Mouse (Mus musculus) heart, embryonic 14.5 days (tissue): ENCODE results near the gene Bbs5. TPM values are rescaled to one million over a fixed set of nuclear protein-coding genes. Genes with fewer than 3 reads are reported as not detected.

Experiments used
- ATAC-seq: fragments of 200-750 bp; cut with Nextera tagmentation; 2 replicates; pipeline ENCODE4 v1.8.0; 2017; ENCODE audit warnings: low read depth, moderate TSS enrichment; ENCODE audit not compliant: insufficient number of reproducible peaks, insufficient read depth, low FRiP score
- H3K27ac ChIP-seq, 2 experiments: fragments of 200-500 bp in 1 of 2; fragments of 300-500 bp in 1 of 2; sonication (generic) in 1 of 2; replicated peaks in 1 of 2; 2 replicates each; pipeline ENCODE4 v1.5.1; 2012 to 2014; ENCODE audit warnings: low read depth in 2 of 2, low read length in 2 of 2, control low read depth in 1 of 2, mild to moderate bottlenecking in 1 of 2, mixed read lengths in 1 of 2; ENCODE audit not compliant: control insufficient read depth in 1 of 2, insufficient read depth in 1 of 2
- H3K27me3 ChIP-seq: fragments of 300-500 bp; sonication (generic); 2 replicates; pipeline ENCODE4 v1.6.1; 2014; ENCODE audit warnings: mild to moderate bottlenecking, low read length, control low read depth; ENCODE audit not compliant: control insufficient read depth, insufficient read depth
- H3K36me3 ChIP-seq: fragments of 300-500 bp; sonication (generic); 2 replicates; pipeline ENCODE4 v1.6.1; 2014; ENCODE audit warnings: mild to moderate bottlenecking, control low read depth, low read length, mixed read lengths; ENCODE audit not compliant: control insufficient read depth, insufficient read depth
- H3K4me1 ChIP-seq, 2 experiments: fragments of 200-500 bp in 1 of 2; fragments of 300-500 bp in 1 of 2; sonication (generic) in 1 of 2; 2 replicates each; pipeline ENCODE4 v1.6.1; 2012 to 2014; ENCODE audit warnings: low read length in 2 of 2, control low read depth in 1 of 2, mixed read lengths in 1 of 2; ENCODE audit not compliant: control insufficient read depth in 2 of 2, insufficient read depth in 2 of 2
- H3K4me2 ChIP-seq: fragments of 300-500 bp; sonication (generic); 2 replicates; pipeline ENCODE4 v1.6.1; 2014; ENCODE audit warnings: mild to moderate bottlenecking, low read length
- H3K4me3 ChIP-seq, 2 experiments: fragments of 200-500 bp in 1 of 2; fragments of 300-500 bp in 1 of 2; sonication (generic) in 1 of 2; 2 replicates each; pipeline ENCODE4 v1.5.1; 2012 to 2014; ENCODE audit warnings: low read length in 2 of 2, mild to moderate bottlenecking in 2 of 2, control low read depth in 1 of 2, low read depth in 1 of 2, moderate library complexity in 1 of 2; ENCODE audit not compliant: control insufficient read depth in 1 of 2, insufficient read depth in 1 of 2
- H3K9ac ChIP-seq: fragments of 300-500 bp; sonication (generic); 2 replicates; pipeline ENCODE4 v1.6.1; 2014; ENCODE audit warnings: mild to moderate bottlenecking, low read length
- H3K9me3 ChIP-seq: fragments of 300-500 bp; sonication (generic); 2 replicates; pipeline ENCODE4 v1.6.1; 2016; ENCODE audit warnings: low read length, control low read depth; ENCODE audit not compliant: control insufficient read depth
- WGBS: fragments of 180-500 bp; shearing (Covaris S2); extraction: QIAGEN DNeasy Blood & Tissue Kit; methylation state at CpG from one replicate; pipeline ENCODE4 v1.1.7; 2014; 5-methylcytosine and 5-hydroxymethylcytosine counted together
- polyA plus RNA-seq: library from polyadenylated mRNA; unstranded; fragments of >200 nt; fragmentation: Nextera tagmentation; extraction: Ambion mirVana; gene quantifications from 2 replicates; pipeline ENCODE4 v1.2.1, GENCODE M21; 2014

Bbs5 gene
- polyA plus RNA-seq, 1 experiment from 2014 or later = 10.7 TPM

DNA sequence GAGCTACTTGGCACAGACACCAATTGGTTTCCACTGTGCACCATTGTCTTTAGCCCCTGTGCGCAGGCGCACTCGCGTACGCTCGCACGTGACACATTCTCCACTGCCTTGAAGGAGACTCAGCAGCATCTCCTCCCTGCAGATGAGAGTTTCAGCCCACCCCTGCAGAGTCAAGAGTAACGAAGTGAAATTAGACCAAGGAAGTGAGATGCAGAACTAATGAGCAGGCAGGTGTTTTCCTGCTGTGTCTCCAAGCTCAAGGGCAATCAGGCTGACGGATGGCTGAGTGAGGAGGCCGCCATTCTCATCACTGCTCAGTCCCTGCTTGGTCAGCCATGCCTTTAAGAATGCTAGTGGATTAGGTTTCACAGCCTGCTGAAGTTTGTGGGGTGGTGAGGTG is 6.9 kb upstream of the Bbs5 start:
- no peaks in the 10 kb centered on the region; a peak in 1 of 4 replicates for H3K4me1 ChIP-seq

DNA sequence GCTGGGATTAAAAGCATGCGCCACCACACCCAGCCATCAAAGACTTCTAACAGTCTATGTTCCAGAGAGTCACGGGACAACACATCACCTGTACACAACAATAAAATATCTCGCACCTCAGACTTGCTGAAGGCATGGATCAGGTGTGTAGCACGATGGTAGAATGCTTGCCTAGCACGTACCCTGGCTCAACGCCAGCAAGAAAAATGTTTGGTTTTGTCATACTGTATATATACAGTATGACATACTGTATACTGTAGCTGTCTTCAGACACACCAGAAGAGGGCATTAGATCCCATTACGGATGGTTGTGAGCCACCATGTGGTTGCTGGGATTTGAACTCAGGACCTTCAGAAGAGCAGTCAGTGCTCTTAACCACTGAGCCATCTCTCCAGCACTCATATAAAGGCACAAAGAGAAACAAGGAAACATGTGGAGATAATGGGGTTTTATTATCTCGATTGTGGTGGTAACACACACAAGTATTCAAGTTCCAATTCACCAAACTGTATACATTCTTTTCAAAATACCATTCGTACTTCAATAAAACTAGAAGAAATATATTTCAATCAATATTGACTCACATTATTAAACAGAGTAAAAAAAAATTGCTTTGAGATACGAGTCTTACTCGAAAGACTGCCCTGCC is 1.9 kb upstream of the Bbs5 start:
- no peaks in the 10 kb centered on the region for H3K9me3 ChIP-seq

More for the DNA sequence above, 6.9 kb upstream of the Bbs5 start:
- Histone ChIP-seq H3K27ac (no peak overlapping the region), H3K9ac (no peak overlapping the region), H3K36me3 (no peaks in the 10 kb centered on the region), H3K9me3 (no peaks in the 10 kb centered on the region), H3K4me3 (no peak overlapping the region), H3K4me2 (no peak overlapping the region), H3K27me3 (no peaks in the 10 kb centered on the region)
- WGBS = 63% methylated on average over 10 of the region's 10 CpGs
- ATAC-seq = no peak

DNA sequence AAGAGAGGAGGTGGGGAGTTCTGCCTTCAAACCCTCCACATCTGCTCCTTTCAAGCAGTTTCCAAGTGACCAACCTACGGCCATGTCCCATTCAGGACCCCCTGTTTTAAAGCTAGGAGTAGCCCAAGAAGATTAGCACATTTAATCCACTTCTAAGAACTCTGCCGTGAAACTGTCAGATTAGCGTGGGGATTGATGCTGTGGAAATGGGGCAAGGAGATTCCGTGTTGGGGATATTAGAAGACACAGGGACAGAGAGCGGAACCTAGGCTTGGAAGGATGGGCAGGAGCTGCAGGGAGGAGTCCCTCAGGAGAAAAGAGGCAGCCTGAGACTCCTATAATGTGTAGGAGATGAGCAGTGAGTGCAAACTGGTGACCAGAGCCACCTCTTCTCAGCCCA is 2.7 kb downstream of the Bbs5 start:
- 83% methylated on average over 5 of the region's 5 CpGs for WGBS
- Histone ChIP-seq H3K9me3 (no peaks in the 10 kb centered on the region), H3K4me3 (no peak overlapping the region), H3K27me3 (no peaks in the 10 kb centered on the region), H3K9ac (no peak overlapping the region), H3K36me3 (peaks cover 17% of the 10 kb centered on the region), H3K4me1 (peaks cover 0 to 5% of the 10 kb centered on the region in 2 experiments; a peak in 1 of 4 replicates), H3K27ac (no peak overlapping the region), H3K4me2 (no peak overlapping the region)
- no peak for ATAC-seq

More for the DNA sequence above, 1.9 kb upstream of the Bbs5 start:
- H3K36me3 ChIP-seq = no peaks in the 10 kb centered on the region
- 84% methylated on average over 11 of the region's 11 CpGs for WGBS
- H3K27ac ChIP-seq = no peak overlapping the region
- no peaks in the 10 kb centered on the region for H3K27me3 ChIP-seq
- ATAC-seq = no peak
- H3K4me3 ChIP-seq = no peak overlapping the region
- no peak overlapping the region for H3K4me2 ChIP-seq
- no peak overlapping the region for H3K9ac ChIP-seq
- H3K4me1 ChIP-seq = peaks cover 0 to 5% of the 10 kb centered on the region in 2 experiments; a peak in 1 of 4 replicates

DNA sequence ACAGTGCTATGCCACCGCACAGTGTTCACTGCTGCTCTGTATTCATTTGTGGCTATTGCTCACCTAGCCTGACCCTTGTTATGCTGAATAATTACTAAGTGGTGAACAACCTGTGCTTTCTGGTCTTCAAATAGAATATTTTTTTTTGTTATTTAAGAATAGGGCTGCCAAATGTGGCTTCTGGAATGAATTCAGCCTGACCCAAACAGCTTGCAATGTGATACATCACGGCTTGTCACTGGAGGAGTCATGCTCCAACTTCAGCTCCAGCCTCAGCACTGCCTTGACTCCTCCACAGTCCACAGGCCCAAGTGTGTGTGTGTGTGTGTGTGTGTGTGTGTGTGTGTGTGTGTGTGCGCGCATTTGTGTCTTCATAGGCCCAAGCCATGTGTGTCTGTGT is 12.4 kb downstream of the Bbs5 start:
- no peaks in the 10 kb centered on the region for H3K4me1 ChIP-seq
- no peak for ATAC-seq
- no peak overlapping the region for H3K9ac ChIP-seq
- no peak overlapping the region for H3K27ac ChIP-seq
- no peaks in the 10 kb centered on the region for H3K9me3 ChIP-seq
- WGBS = 93% methylated on average over 4 of the region's 4 CpGs
- peaks cover 44% of the 10 kb centered on the region for H3K36me3 ChIP-seq
- H3K27me3 ChIP-seq = no peaks in the 10 kb centered on the region
- H3K4me3 ChIP-seq = no peak overlapping the region
- no peak overlapping the region for H3K4me2 ChIP-seq

DNA sequence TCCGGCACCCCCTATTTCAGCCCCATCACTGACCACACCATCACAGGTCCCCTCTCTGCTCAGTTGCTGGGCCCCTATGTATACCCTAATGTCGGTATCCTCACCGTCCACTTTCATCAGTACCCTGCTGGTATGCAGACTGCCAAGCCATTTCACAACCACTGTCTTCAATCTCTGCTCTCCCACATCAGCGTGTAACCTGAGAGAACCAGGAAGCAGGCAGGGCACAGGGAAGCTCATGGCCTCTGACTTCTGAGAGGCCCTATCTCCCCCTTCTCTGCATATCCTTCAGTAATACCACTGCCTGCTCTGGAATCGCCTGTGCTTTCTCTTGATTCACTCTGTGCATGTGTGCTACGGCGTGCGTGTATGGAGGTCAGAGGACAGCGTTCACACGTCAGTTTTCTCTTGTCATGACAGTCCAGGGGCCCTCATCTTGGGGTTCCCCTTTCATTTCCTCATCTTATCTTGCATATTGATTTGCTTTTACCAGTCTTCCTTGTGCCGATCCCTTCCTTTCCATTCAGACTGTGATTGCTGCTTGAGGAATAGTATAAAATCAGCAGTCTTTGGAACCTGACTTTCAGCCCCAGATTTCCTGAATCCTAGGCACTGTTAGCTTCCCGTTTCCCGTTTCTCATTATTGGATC is 17.0 kb downstream of the Bbs5 start:
- Histone ChIP-seq H3K9me3 (no peaks in the 10 kb centered on the region), H3K4me2 (no peak overlapping the region), H3K27ac (no peak overlapping the region), H3K4me3 (no peak overlapping the region), H3K4me1 (peaks cover 2 to 3% of the 10 kb centered on the region in 2 experiments; a peak in 1 of 4 replicates), H3K27me3 (no peaks in the 10 kb centered on the region), H3K9ac (no peak overlapping the region), H3K36me3 (peaks cover 23% of the 10 kb centered on the region)
- no peak for ATAC-seq
- WGBS = 75% methylated on average over 13 of the region's 13 CpGs

DNA sequence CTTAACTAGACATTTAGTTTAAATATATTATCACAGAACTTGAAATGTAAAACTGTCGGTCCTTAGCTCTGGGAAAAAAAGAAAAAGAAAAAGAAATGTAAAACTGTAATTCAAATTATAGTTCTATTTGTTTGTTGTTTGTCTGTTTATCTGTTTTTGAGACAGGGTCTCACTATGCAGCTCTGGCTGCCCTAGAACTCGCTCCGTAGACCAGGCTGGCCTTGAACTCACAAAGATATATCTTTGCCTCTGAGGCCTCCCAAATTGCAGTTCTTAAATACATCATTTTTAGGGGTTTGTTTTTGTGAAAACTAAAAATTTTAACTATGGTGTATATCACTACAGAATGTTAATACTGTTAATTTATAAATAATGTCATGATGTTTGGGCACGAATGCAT is 20.7 kb downstream of the Bbs5 start:
- no peak for ATAC-seq
- Histone ChIP-seq H3K27me3 (no peaks in the 10 kb centered on the region), H3K4me3 (no peak overlapping the region), H3K36me3 (peaks cover 16% of the 10 kb centered on the region), H3K9ac (no peak overlapping the region), H3K9me3 (no peaks in the 10 kb centered on the region), H3K4me2 (no peak overlapping the region), H3K27ac (no peak overlapping the region), H3K4me1 (peaks cover 2 to 3% of the 10 kb centered on the region in 2 experiments; a peak in 1 of 4 replicates)
- WGBS = 95% methylated on average over 4 of the region's 4 CpGs

DNA sequence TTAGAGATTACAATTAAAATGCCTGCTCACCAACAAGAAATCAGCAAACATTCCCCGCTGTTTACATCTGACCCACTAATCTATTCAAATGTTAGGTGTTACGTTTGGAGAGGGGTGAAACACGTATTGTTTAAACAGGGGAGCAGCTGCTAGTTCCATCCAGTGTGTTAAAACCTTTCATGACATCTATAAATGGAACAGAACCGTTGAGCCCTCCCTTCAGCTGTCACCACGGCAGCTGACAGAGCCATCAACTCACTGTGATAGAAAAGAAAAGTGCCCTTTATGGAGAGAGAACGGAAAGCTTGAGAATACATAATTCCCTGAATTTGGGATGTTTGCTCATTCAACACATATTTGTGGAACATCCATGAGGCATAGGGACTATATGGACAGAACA is 21.4 kb downstream of the Bbs5 start:
- Histone ChIP-seq H3K27me3 (no peaks in the 10 kb centered on the region), H3K9ac (no peak overlapping the region), H3K36me3 (peaks cover 9% of the 10 kb centered on the region), H3K9me3 (no peaks in the 10 kb centered on the region), H3K27ac (peak overlapping the region; percentile 74 to 77), H3K4me1 (peaks cover 2 to 5% of the 10 kb centered on the region in 2 experiments; a peak in 2 of 4 replicates), H3K4me2 (peak overlapping the region; percentile 40), H3K4me3 (no peak overlapping the region)
- 32% methylated on average over 6 of the region's 6 CpGs for WGBS
- ATAC-seq = no peak
